Mouse (Mus musculus) liver, embryonic 13.5 days (tissue): ENCODE measurements at regions not wholly inside any gene's neighbourhood (a gene's known extent, or its start where the extent isn't known, plus 50 kb on each side); places are given as distances from the start of the nearest gene placed in this dataset.

ENCODE experiments used
- ATAC-seq: fragments of 200-750 bp; cut with Nextera tagmentation; 2 replicates; pipeline ENCODE4 v1.8.0; 2017; ENCODE audit warnings: low read depth, mild to moderate bottlenecking, moderate number of reproducible peaks, moderate library complexity
- DNase-seq: peaks from one replicate; pipeline ENCODE4 v3.0.0; 2022
- H3K27ac ChIP-seq: fragments of 300-500 bp; sonication (generic); 2 replicates; pipeline ENCODE4 v1.5.1; 2015; ENCODE audit warnings: moderate library complexity, mild to moderate bottlenecking, inconsistent platforms
- H3K27me3 ChIP-seq: fragments of 300-500 bp; sonication (generic); 2 replicates; pipeline ENCODE4 v1.6.1; 2015; ENCODE audit warnings: mild to moderate bottlenecking, inconsistent platforms
- H3K36me3 ChIP-seq: fragments of 300-500 bp; sonication (generic); 2 replicates; pipeline ENCODE4 v1.6.1; 2015; ENCODE audit warnings: mild to moderate bottlenecking, inconsistent platforms
- H3K4me1 ChIP-seq: fragments of 300-500 bp; sonication (generic); replicated peaks from 2 replicates; pipeline ENCODE4 v1.6.1; 2015; ENCODE audit warnings: inconsistent platforms
- H3K4me2 ChIP-seq: fragments of 300-500 bp; sonication (generic); 2 replicates; pipeline ENCODE4 v1.6.1; 2015; ENCODE audit warnings: inconsistent platforms, mild to moderate bottlenecking, moderate library complexity
- H3K4me3 ChIP-seq: fragments of 300-500 bp; sonication (generic); replicated peaks from 2 replicates; pipeline ENCODE4 v1.5.1; 2015; ENCODE audit warnings: mild to moderate bottlenecking, inconsistent platforms
- H3K9ac ChIP-seq: fragments of 300-500 bp; sonication (generic); 2 replicates; pipeline ENCODE4 v1.6.1; 2015; ENCODE audit warnings: mild to moderate bottlenecking, inconsistent platforms
- H3K9me3 ChIP-seq: fragments of 300-500 bp; sonication (generic); replicated peaks from 2 replicates; pipeline ENCODE4 v1.6.1; 2016; ENCODE audit warnings: inconsistent platforms
- WGBS: fragments of 180-500 bp; shearing (Covaris S2); methylation state at CpG from one replicate; pipeline ENCODE4 v1.1.7; 2015; ENCODE audit not compliant: insufficient replicate concordance; 5-methylcytosine and 5-hydroxymethylcytosine counted together

GRCm38 (mm10) chr16:24254143-24254542 lies 139.2 kb upstream of the Lpp start:
- Histone ChIP-seq H3K4me3 (no peak overlapping the region), H3K4me1 (no peaks in the 10 kb centered on the region), H3K36me3 (no peaks in the 10 kb centered on the region), H3K27ac (no peak overlapping the region), H3K9ac (no peak overlapping the region), H3K9me3 (no peaks in the 10 kb centered on the region), H3K27me3 (no peaks in the 10 kb centered on the region), H3K4me2 (no peak overlapping the region)
- ATAC-seq (no peak), DNase-seq (no peak)
- WGBS = 58% methylated on average over 4 of the region's 4 CpGs

- no peak overlapping the region for H3K4me3 ChIP-seq
- no peak overlapping the region for H3K27ac ChIP-seq
- ATAC-seq (no peak), DNase-seq (no peak)
- no peaks in the 10 kb centered on the region for H3K9me3 ChIP-seq
- H3K27me3 ChIP-seq = no peaks in the 10 kb centered on the region
- no peaks in the 10 kb centered on the region for H3K36me3 ChIP-seq
- no peak overlapping the region for H3K4me2 ChIP-seq
- WGBS = 61% methylated on average over 5 of the region's 5 CpGs
- H3K4me1 ChIP-seq = no peaks in the 10 kb centered on the region
- H3K9ac ChIP-seq = no peak overlapping the region
Measured at GRCm38 (mm10) chr16:24247291-24247690, 146.0 kb upstream of the Lpp start.

GRCm38 (mm10) chr16:24238075-24238555 lies 155.2 kb upstream of the Lpp start:
- no peak overlapping the region for H3K4me2 ChIP-seq
- DNase-seq = no peak
- ATAC-seq = no peak
- H3K4me1 ChIP-seq = peaks cover 13% of the 10 kb centered on the region; the same call in 1 of the 2 replicates
- H3K9ac ChIP-seq = no peak overlapping the region
- H3K36me3 ChIP-seq = no peaks in the 10 kb centered on the region
- no peaks in the 10 kb centered on the region for H3K9me3 ChIP-seq
- no peak overlapping the region for H3K4me3 ChIP-seq
- H3K27me3 ChIP-seq = no peaks in the 10 kb centered on the region
- no peak overlapping the region for H3K27ac ChIP-seq
- 28% methylated on average over 3 of the region's 3 CpGs for WGBS

GRCm38 (mm10) chr16:24237425-24237824 lies 155.9 kb upstream of the Lpp start:
- no peaks in the 10 kb centered on the region for H3K9me3 ChIP-seq
- WGBS = 38% methylated on average over 3 of the region's 3 CpGs
- peaks cover 13% of the 10 kb centered on the region; the same call in 1 of the 2 replicates for H3K4me1 ChIP-seq

GRCm38 (mm10) chr16:24237013-24237412 lies 156.3 kb upstream of the Lpp start:
- DNase-seq (no peak), ATAC-seq (no peak)
- WGBS = 74% methylated on average over 3 of the region's 3 CpGs
- no peak overlapping the region for H3K4me3 ChIP-seq
- no peak overlapping the region for H3K27ac ChIP-seq
- no peaks in the 10 kb centered on the region for H3K36me3 ChIP-seq
- no peaks in the 10 kb centered on the region for H3K27me3 ChIP-seq
- H3K9ac ChIP-seq = no peak overlapping the region
- no peaks in the 10 kb centered on the region for H3K9me3 ChIP-seq
- no peak overlapping the region for H3K4me2 ChIP-seq
- peaks cover 13% of the 10 kb centered on the region; the same call in 1 of the 2 replicates for H3K4me1 ChIP-seq

More at GRCm38 (mm10) chr16:24237425-24237824, 155.9 kb upstream of the Lpp start:
- Histone ChIP-seq H3K4me3 (no peak overlapping the region), H3K36me3 (no peaks in the 10 kb centered on the region), H3K27ac (no peak overlapping the region), H3K27me3 (no peaks in the 10 kb centered on the region), H3K4me2 (no peak overlapping the region), H3K9ac (no peak overlapping the region)
- ATAC-seq = no peak
- DNase-seq = no peak

- 51% methylated on average over 3 of the region's 3 CpGs for WGBS
- no peaks in the 10 kb centered on the region for H3K9me3 ChIP-seq
- ATAC-seq = no peak
Measured at GRCm38 (mm10) chr16:24236511-24236910, 156.8 kb upstream of the Lpp start.

GRCm38 (mm10) chr16:24234795-24235194 lies 158.5 kb upstream of the Lpp start:
- H3K9me3 ChIP-seq = no peaks in the 10 kb centered on the region
- H3K4me3 ChIP-seq = no peak overlapping the region
- H3K36me3 ChIP-seq = no peaks in the 10 kb centered on the region
- no peak for ATAC-seq
- H3K27me3 ChIP-seq = no peaks in the 10 kb centered on the region
- no peak overlapping the region for H3K9ac ChIP-seq
- H3K27ac ChIP-seq = no peak overlapping the region
- no peak for DNase-seq
- H3K4me1 ChIP-seq = peaks cover 15% of the 10 kb centered on the region; the same call in 1 of the 2 replicates
- no peak overlapping the region for H3K4me2 ChIP-seq
- 46% methylated on average over 11 of the region's 11 CpGs for WGBS

More at GRCm38 (mm10) chr16:24236511-24236910, 156.8 kb upstream of the Lpp start:
- H3K9ac ChIP-seq = no peak overlapping the region
- no peaks in the 10 kb centered on the region for H3K27me3 ChIP-seq
- no peak overlapping the region for H3K27ac ChIP-seq
- peaks cover 13% of the 10 kb centered on the region; the same call in 1 of the 2 replicates for H3K4me1 ChIP-seq
- H3K4me3 ChIP-seq = no peak overlapping the region
- H3K36me3 ChIP-seq = no peaks in the 10 kb centered on the region
- no peak for DNase-seq
- no peak overlapping the region for H3K4me2 ChIP-seq

- WGBS = 77% methylated on average over 6 of the region's 6 CpGs
- H3K4me2 ChIP-seq = no peak overlapping the region
- no peak for DNase-seq
Measured at GRCm38 (mm10) chr16:24232001-24232530, 161.2 kb upstream of the Lpp start.

GRCm38 (mm10) chr16:24231506-24231905 lies 161.8 kb upstream of the Lpp start:
- no peak overlapping the region for H3K4me3 ChIP-seq
- H3K9ac ChIP-seq = no peak overlapping the region
- DNase-seq = no peak
- H3K4me1 ChIP-seq = 0 out of 2 replicates have a peak, but pooled peaks cover 3% of the 10 kb centered on the region
- H3K36me3 ChIP-seq = no peaks in the 10 kb centered on the region
- H3K9me3 ChIP-seq = no peaks in the 10 kb centered on the region
- H3K4me2 ChIP-seq = no peak overlapping the region
- WGBS = 71% methylated on average over 5 of the region's 5 CpGs
- no peaks in the 10 kb centered on the region for H3K27me3 ChIP-seq
- H3K27ac ChIP-seq = no peak overlapping the region
- ATAC-seq = no peak

More at GRCm38 (mm10) chr16:24232001-24232530, 161.2 kb upstream of the Lpp start:
- Histone ChIP-seq H3K9me3 (no peaks in the 10 kb centered on the region), H3K4me3 (no peak overlapping the region), H3K27ac (no peak overlapping the region), H3K27me3 (no peaks in the 10 kb centered on the region), H3K36me3 (no peaks in the 10 kb centered on the region), H3K4me1 (0 out of 2 replicates have a peak, but pooled peaks cover 6% of the 10 kb centered on the region), H3K9ac (no peak overlapping the region)
- no peak for ATAC-seq

GRCm38 (mm10) chr16:24229002-24229607 lies 164.2 kb upstream of the Lpp start:
- H3K36me3 ChIP-seq = no peaks in the 10 kb centered on the region
- H3K4me1 ChIP-seq = peaks cover 3% of the 10 kb centered on the region; the same call in 1 of the 2 replicates
- no peaks in the 10 kb centered on the region for H3K9me3 ChIP-seq
- no peak overlapping the region for H3K9ac ChIP-seq
- H3K4me3 ChIP-seq = no peak overlapping the region
- H3K27me3 ChIP-seq = no peaks in the 10 kb centered on the region
- peak; percentile 66; the same call in 1 of the 2 replicates for ATAC-seq
- no peak for DNase-seq
- peak overlapping the region; percentile 65 for H3K27ac ChIP-seq
- 47% methylated on average over 7 of the region's 7 CpGs for WGBS
- no peak overlapping the region for H3K4me2 ChIP-seq

GRCm38 (mm10) chr16:24225897-24226296 lies 167.4 kb upstream of the Lpp start:
- Histone ChIP-seq H3K9ac (no peak overlapping the region), H3K4me1 (peaks cover 10% of the 10 kb centered on the region), H3K27me3 (no peaks in the 10 kb centered on the region), H3K9me3 (no peaks in the 10 kb centered on the region), H3K36me3 (no peaks in the 10 kb centered on the region), H3K4me2 (no peak overlapping the region), H3K27ac (no peak overlapping the region), H3K4me3 (no peak overlapping the region)
- WGBS = 64% methylated on average over 4 of the region's 4 CpGs
- ATAC-seq (no peak), DNase-seq (no peak)

- H3K4me2 ChIP-seq = no peak overlapping the region
- H3K36me3 ChIP-seq = no peaks in the 10 kb centered on the region
- no peak for ATAC-seq
- peaks cover 10% of the 10 kb centered on the region for H3K4me1 ChIP-seq
- H3K9me3 ChIP-seq = no peaks in the 10 kb centered on the region
- DNase-seq = no peak
- 41% methylated on average over 1 of the region's 1 CpGs for WGBS
- H3K4me3 ChIP-seq = no peak overlapping the region
- H3K27ac ChIP-seq = no peak overlapping the region
- no peak overlapping the region for H3K9ac ChIP-seq
- H3K27me3 ChIP-seq = no peaks in the 10 kb centered on the region
Measured at GRCm38 (mm10) chr16:24225090-24225489, 168.2 kb upstream of the Lpp start.
